ENCODE assay signal across 8 mouse cellular contexts in genomic region chr17:47851798-47852360, GRCm38 (mm10). TPM values are rescaled to one million over a fixed set of nuclear protein-coding genes. Genes with fewer than 3 reads are reported as not detected.
A peak's percentile ranks its signal among the peaks of the same experiment; 100 is the strongest.
DNase-seq lines count a peak whose midpoint lies in the region; ATAC-seq lines count a peak whose summit lies in the region.
"Not testable (repeated sequence)": the region's sequence is repeated elsewhere in the genome, so short reads cannot be mapped to it uniquely, and the experiment has no call there.

No protein-coding gene starts in this region.

- not testable (repeated sequence) for H3K4me1 ChIP-seq in forebrain, embryonic 13.5 days; intestine, embryonic 16.5 days (ENCODE audit: control insufficient read depth, insufficient read depth, low read length); liver, embryonic 15.5 days (replicated peaks); midbrain, embryonic 13.5 days (replicated peaks)
- peaks cover 29% of the 10 kb centered on the region for H3K4me1 ChIP-seq in heart, embryonic 16.5 days (ENCODE audit: control insufficient read depth, insufficient read depth, low read length)
- peaks cover 13% of the 10 kb centered on the region for H3K4me1 ChIP-seq in stomach, embryonic 15.5 days

- peak overlapping the region; percentile 50 for H3K4me2 ChIP-seq in forebrain, embryonic 13.5 days
- peak overlapping the region; percentile 61 for H3K4me2 ChIP-seq in heart, embryonic 16.5 days (ENCODE audit: low read depth, low read length)
- H3K4me2 ChIP-seq in intestine, embryonic 16.5 days (ENCODE audit: low read depth, low read length), result peak overlapping the region; percentile 54
- H3K4me2 ChIP-seq in liver, embryonic 15.5 days, result peak overlapping the region; percentile 48
- peak overlapping the region; percentile 43 for H3K4me2 ChIP-seq in midbrain, embryonic 13.5 days (replicated peaks)
- H3K4me2 ChIP-seq in stomach, embryonic 15.5 days, result peak overlapping the region; percentile 55

- not testable (repeated sequence) for H3K9me3 ChIP-seq in forebrain, embryonic 13.5 days (replicated peaks); heart, embryonic 16.5 days (replicated peaks; ENCODE audit: control insufficient read depth, low read length); intestine, embryonic 16.5 days (ENCODE audit: control insufficient read depth, low read length); liver, embryonic 15.5 days (replicated peaks); midbrain, embryonic 13.5 days; stomach, embryonic 15.5 days

- ATAC-seq in forebrain, embryonic 13.5 days; heart, embryonic 16.5 days (replicated peaks; ENCODE audit: extremely low read depth, insufficient read depth, low FRiP score); liver, embryonic 15.5 days (ENCODE audit: insufficient read depth): not testable (repeated sequence)
- peak; percentile 80 for ATAC-seq in intestine, embryonic 16.5 days
- peak; percentile 40; the same call in 1 of the 2 replicates for ATAC-seq in midbrain, embryonic 13.5 days
- peak; percentile 77 for ATAC-seq in stomach, embryonic 15.5 days (ENCODE audit: insufficient read depth, low FRiP score, low read depth)

- peak; percentile 72 for DNase-seq in ZHBTc4 (ENCODE audit: low read depth, low spot score)
- DNase-seq in kidney, postnatal 25 days, result peak; percentile 34 to 70

- not testable (repeated sequence) for H3K27ac ChIP-seq in forebrain, embryonic 13.5 days; heart, embryonic 16.5 days (ENCODE audit: low read length); liver, embryonic 15.5 days (replicated peaks); midbrain, embryonic 13.5 days
- peak overlapping the region; percentile 30; the same call in 1 of the 2 replicates for H3K27ac ChIP-seq in intestine, embryonic 16.5 days (ENCODE audit: low read length)
- H3K27ac ChIP-seq in stomach, embryonic 15.5 days, result peak overlapping the region; percentile 33

- H3K36me3 ChIP-seq in forebrain, embryonic 13.5 days (ENCODE audit: poor library complexity, severe bottlenecking); heart, embryonic 16.5 days (ENCODE audit: control insufficient read depth, insufficient read depth); intestine, embryonic 16.5 days (ENCODE audit: control insufficient read depth, insufficient read depth, low read length); liver, embryonic 15.5 days (replicated peaks); midbrain, embryonic 13.5 days; stomach, embryonic 15.5 days: not testable (repeated sequence)

- peak overlapping the region; percentile 25; the same call in 1 of the 2 replicates for H3K4me3 ChIP-seq in forebrain, embryonic 13.5 days
- H3K4me3 ChIP-seq in heart, embryonic 16.5 days (ENCODE audit: low read length), result peak overlapping the region; percentile 30
- peak overlapping the region; percentile 35 for H3K4me3 ChIP-seq in intestine, embryonic 16.5 days (ENCODE audit: low read length)
- H3K4me3 ChIP-seq in liver, embryonic 15.5 days (replicated peaks), result 0 out of 2 replicates have a peak overlapping the region, but pooled peaks have one; percentile 8
- peak overlapping the region; percentile 10 for H3K4me3 ChIP-seq in midbrain, embryonic 13.5 days (replicated peaks)
- H3K4me3 ChIP-seq in stomach, embryonic 15.5 days (replicated peaks), result peak overlapping the region; percentile 27

- WGBS in forebrain, embryonic 13.5 days, result 13% methylated on average over 22 of the region's 22 CpGs
- WGBS in heart, embryonic 16.5 days, result 10% methylated on average over 22 of the region's 22 CpGs
- 9% methylated on average over 22 of the region's 22 CpGs for WGBS in intestine, embryonic 16.5 days
- WGBS in liver, embryonic 15.5 days (ENCODE audit: insufficient replicate concordance), result 15% methylated on average over 22 of the region's 22 CpGs
- 16% methylated on average over 22 of the region's 22 CpGs for WGBS in midbrain, embryonic 13.5 days
- 7% methylated on average over 22 of the region's 22 CpGs for WGBS in stomach, embryonic 15.5 days

- not testable (repeated sequence) for H3K27me3 ChIP-seq in forebrain, embryonic 13.5 days; heart, embryonic 16.5 days (ENCODE audit: control insufficient read depth, insufficient read depth, low read length); intestine, embryonic 16.5 days (replicated peaks; ENCODE audit: control insufficient read depth, insufficient read depth, low read length); liver, embryonic 15.5 days; midbrain, embryonic 13.5 days; stomach, embryonic 15.5 days (replicated peaks)

- H3K9ac ChIP-seq in forebrain, embryonic 13.5 days, result 0 out of 2 replicates have a peak overlapping the region, but pooled peaks have one; percentile 37
- H3K9ac ChIP-seq in heart, embryonic 16.5 days (ENCODE audit: low read length), result peak overlapping the region; percentile 50
- peak overlapping the region; percentile 56; the same call in 1 of the 2 replicates for H3K9ac ChIP-seq in intestine, embryonic 16.5 days (ENCODE audit: low read depth, low read length)
- H3K9ac ChIP-seq in liver, embryonic 15.5 days; midbrain, embryonic 13.5 days (replicated peaks); stomach, embryonic 15.5 days: not testable (repeated sequence)

RNA-seq across cellular contexts. Expression of gene Mdfi, which starts 17.4 kb away (rescaled TPM):
- polyA plus RNA-seq in forebrain, embryonic 13.5 days (2015; fragmentation: Nextera tagmentation; extraction: Ambion mirVana), result 2.6 and 3.1 TPM in 2 replicates
- 9.7 and 10.7 TPM in 2 replicates for polyA plus RNA-seq in heart, embryonic 16.5 days (2015; fragmentation: Nextera tagmentation; extraction: Ambion mirVana)
- 6.5 and 8.8 TPM in 2 replicates for polyA plus RNA-seq in intestine, embryonic 16.5 days (2015; fragmentation: Nextera tagmentation; extraction: Ambion mirVana)
- polyA plus RNA-seq in liver, embryonic 15.5 days (2015; fragmentation: Nextera tagmentation; extraction: Ambion mirVana), result 0.76 and 1.2 TPM in 2 replicates
- 2.8 and 4.4 TPM in 2 replicates for polyA plus RNA-seq in midbrain, embryonic 13.5 days (2015; fragmentation: Nextera tagmentation; extraction: Ambion mirVana)
- polyA plus RNA-seq in stomach, embryonic 15.5 days (2015; fragmentation: Nextera tagmentation; extraction: Ambion mirVana), result 10.3 and 11.2 TPM in 2 replicates
